Mouse (Mus musculus) thymus, postnatal 36 days (tissue): Measurements from ENCODE around the gene Gpr39.
"Not testable (repeated sequence)": the region's sequence is repeated elsewhere in the genome, so short reads cannot be mapped to it uniquely, and the experiment has no call there.

Experiments used
- DNase-seq, 2 experiments: peaks; one replicate each; pipeline ENCODE4 v3.0.0; 2022; ENCODE audit warnings: mixed read lengths in 2 of 2

The Gpr39 gene

GRCm38 (mm10) chr1:125676790-125677273 is at the start of gene Gpr39:
Gene Gpr39 (plus strand): TSS chr1:125676995.
- no peak for DNase-seq

- DNase-seq: no peak
Observed at GRCm38 (mm10) chr1:125639501-125640253, 37.1 kb upstream of the Gpr39 start.

GRCm38 (mm10) chr1:125643643-125644042 is 33.2 kb upstream of the Gpr39 start:
- DNase-seq: no peak

- DNase-seq: not testable (repeated sequence)
Observed at GRCm38 (mm10) chr1:125646816-125647215, 30.0 kb upstream of the Gpr39 start.

DNA sequence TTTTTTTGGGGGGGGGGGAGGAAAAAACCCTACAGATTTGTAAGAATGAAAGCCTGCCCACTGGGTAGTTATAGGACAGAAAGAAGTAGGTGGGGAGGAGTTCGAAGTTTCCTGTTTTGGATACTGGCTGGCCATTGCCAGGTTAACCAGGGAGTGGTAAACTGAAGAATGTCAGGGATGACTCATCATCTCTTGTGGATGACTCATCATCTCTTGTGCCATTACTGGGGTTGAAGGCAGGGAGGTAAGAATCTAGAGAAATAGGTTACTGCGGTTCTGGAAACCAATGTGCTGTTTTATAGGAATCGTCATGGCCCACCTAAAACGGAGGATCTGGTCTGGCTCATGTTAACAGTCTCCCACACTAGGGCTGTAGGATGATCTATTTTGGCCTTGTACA is 28.8 kb upstream of the Gpr39 start:
- no peak for DNase-seq

- DNase-seq: no peak
Observed at GRCm38 (mm10) chr1:125649056-125649455, 27.7 kb upstream of the Gpr39 start.

- no peak for DNase-seq
Observed at GRCm38 (mm10) chr1:125652836-125653594, 23.8 kb upstream of the Gpr39 start.

- no peak for DNase-seq
Observed at GRCm38 (mm10) chr1:125657416-125657815, 19.4 kb upstream of the Gpr39 start.

GRCm38 (mm10) chr1:125660151-125660550 is 16.6 kb upstream of the Gpr39 start:
- DNase-seq: no peak

- no peak for DNase-seq
Observed at GRCm38 (mm10) chr1:125660901-125661300, 15.9 kb upstream of the Gpr39 start.

- DNase-seq: no peak
Observed at GRCm38 (mm10) chr1:125662058-125662457, 14.7 kb upstream of the Gpr39 start.

- DNase-seq: no peak
Observed at GRCm38 (mm10) chr1:125662660-125663059, 14.1 kb upstream of the Gpr39 start.

DNA sequence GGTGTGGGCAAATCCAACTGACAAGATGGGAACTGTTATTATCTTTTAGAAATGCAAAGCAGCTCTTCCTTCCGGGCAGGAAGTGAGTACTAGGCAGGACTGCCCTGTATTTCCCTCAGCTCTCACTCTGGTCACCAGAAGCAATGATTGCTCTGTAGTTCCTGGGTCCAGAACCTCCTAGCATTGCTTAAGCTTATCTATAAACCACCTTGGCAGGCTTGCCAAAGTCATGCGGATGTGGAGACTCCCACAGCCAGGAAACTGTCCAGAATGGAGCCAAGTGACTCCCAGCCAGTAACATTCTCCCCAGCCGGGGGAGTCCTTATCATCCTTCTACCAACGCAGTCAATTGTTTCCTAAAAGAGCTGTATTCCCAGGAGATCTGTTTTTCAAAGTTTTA is 13.7 kb upstream of the Gpr39 start:
- no peak for DNase-seq

GRCm38 (mm10) chr1:125665127-125665637 is 11.6 kb upstream of the Gpr39 start:
- DNase-seq: no peak

- DNase-seq: no peak
Observed at GRCm38 (mm10) chr1:125669035-125669434, 7.8 kb upstream of the Gpr39 start.

DNA sequence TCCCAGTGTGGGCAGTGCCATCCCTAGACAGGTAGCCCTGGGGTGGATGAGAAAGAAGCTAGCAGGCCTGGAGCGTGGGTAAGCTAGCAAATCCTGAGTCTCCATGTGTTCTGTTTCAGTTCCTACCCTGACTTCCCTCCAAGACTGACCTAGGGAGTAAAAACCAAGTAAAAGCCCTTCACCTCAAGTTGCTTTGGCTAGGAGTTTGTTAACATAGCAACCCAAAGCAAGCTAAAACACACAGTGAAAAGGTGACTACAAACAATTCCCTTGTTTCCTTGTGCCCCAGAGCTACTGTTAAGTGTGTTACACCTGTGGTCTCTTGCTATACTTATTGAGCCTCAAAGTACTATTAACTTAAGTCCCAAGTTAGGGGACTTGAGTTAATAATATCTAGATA is 1.6 kb upstream of the Gpr39 start:
- no peak for DNase-seq

- no peak for DNase-seq
Observed at GRCm38 (mm10) chr1:125677286-125677685, 491 bp downstream of the Gpr39 start.

DNA sequence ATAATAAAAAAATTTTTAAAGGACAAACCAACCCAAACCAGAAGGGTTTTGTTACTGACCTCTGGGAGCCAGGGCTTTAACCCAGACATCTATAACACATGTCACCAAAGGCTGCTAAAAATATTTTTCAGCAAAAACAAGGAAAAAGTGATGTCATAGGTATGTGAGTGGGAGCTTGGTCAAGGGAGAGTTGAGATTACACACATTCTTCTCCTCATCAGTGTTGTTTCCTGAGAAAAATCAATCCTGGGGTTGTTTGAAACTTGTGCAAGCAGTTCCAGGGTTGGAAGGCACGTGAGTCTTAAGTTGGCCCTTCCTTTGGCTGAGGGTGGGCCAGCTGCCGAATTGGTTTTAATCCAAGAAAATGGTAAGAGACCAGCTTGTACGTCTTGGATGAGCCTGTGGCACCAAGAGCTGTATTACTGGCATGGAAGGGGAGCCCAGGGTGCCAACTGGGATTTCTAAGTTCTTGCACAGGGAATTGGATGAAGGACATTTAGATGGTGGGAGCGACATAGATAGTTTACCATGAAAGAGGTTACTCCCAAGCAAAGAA is 2.8 kb downstream of the Gpr39 start:
- DNase-seq: no peak

- DNase-seq: no peak
Observed at GRCm38 (mm10) chr1:125684423-125684822, 7.6 kb downstream of the Gpr39 start.

DNA sequence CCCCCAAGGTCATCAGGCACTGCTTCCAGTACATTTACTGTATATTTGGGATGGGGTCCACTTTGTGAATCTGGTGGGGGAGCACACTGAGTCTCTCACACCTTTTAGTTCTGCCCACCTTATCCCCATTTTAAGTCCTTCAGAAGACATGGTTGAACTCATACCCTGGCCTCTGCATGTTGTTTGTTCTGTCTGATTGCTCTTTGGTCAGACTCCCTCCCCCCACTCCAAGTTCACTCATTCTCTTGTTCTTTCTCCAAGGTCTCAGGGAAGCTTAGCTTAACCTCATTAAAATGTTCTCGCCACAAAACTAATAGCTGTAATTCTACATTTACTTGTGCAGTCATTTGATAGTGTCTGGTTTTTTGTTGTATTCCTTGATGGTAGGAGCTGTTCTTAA is 8.5 kb downstream of the Gpr39 start:
- DNase-seq: no peak

DNA sequence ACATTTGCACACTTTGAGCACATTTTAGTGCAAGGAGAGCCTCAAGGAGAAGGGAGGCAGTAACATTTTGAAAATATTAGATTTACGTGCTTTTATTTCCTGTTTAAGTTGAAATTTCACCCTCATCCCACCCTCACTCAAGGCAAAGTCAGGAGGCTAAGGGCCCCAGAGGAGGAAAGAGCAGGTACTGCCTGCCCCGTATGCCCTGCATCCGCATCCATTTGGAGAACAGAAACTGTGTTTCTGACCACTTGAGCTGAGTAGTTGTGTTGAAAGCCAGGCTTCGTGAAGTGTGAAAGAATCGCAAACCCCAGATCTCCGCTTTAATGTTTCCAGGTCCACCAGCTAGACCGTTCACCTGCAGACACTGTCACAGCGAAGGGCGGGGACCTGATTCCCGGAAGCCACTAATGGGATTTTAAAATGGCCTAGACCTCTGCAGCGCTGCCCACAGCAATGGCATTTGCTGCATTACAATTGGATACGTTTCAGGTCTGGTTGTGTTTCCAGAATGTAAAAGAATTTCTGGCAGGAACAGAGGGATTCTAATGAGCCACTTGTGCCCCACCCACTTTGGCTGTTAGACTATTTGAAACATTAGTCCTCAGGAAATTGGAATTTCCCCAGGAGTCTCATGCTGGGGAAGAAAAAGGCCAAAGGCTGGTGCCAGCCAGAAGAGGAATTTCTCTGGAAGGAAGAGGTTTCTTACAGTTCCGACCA is 11.1 kb downstream of the Gpr39 start:
- no peak for DNase-seq

GRCm38 (mm10) chr1:125693541-125693940 is 16.7 kb downstream of the Gpr39 start:
- DNase-seq: no peak

DNA sequence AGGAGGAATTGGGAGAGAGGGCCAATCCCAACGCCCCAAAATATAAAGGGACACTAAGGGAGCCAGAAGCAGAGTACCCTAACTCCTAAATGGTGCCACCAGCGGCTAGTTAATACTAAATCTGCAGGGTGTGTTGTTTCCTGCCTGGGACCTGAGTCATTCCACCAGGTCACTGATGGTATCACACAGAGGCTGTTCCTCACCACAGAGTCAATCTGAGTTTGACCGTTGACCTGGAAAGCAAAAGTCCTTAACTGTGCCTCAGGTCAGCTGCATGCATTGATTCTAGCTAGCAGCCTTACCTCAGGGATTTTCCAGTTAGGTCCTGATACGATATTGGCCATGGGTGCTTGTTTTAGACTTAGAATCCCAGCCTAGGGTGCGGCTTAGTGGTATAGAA is 17.5 kb downstream of the Gpr39 start:
- no peak for DNase-seq
